8 mouse cellular contexts compared by ENCODE assay signal in genomic region chr7:19319906-19320305, GRCm38 (mm10). TPM values are rescaled to one million over a fixed set of nuclear protein-coding genes. Genes with fewer than 3 reads are reported as not detected.
DNase-seq lines count a peak whose midpoint lies in the region; ATAC-seq and TF ChIP-seq lines count a peak whose summit lies in the region.

No protein-coding gene starts in this region.

- TF ChIP-seq EP300 in lung, postnatal 0 days (IDR thresholded peaks at IDR 0.05): no peak

- H3K4me3 ChIP-seq in hindbrain, embryonic 10.5 days: peak overlapping the region; percentile 59
- peak overlapping the region; percentile 34 for H3K4me3 ChIP-seq in lung, postnatal 0 days (ENCODE audit: low read depth, low read length)

- peak; percentile 94 for ATAC-seq in frontal cortex, adult (ENCODE audit: low TSS enrichment)
- ATAC-seq in lung, postnatal 0 days: peak; percentile 97

- H3K9ac ChIP-seq in lung, postnatal 0 days (replicated peaks; ENCODE audit: low read depth): peak overlapping the region; percentile 10; the same call in 1 of the 2 replicates

- WGBS in hindbrain, embryonic 10.5 days: under 1% methylated on average over 41 of the region's 41 CpGs
- WGBS in lung, postnatal 0 days: 4% methylated on average over 41 of the region's 41 CpGs

- peak overlapping the region; percentile 79 for H3K27ac ChIP-seq in hindbrain, embryonic 10.5 days
- peak overlapping the region; percentile 5; the same call in 1 of the 2 replicates for H3K27ac ChIP-seq in lung, postnatal 0 days (ENCODE audit: low read length)

- TF ChIP-seq CTCF in lung, postnatal 0 days (IDR thresholded peaks at IDR 0.05): peak; percentile 45

- no peaks in the 10 kb centered on the region for H3K36me3 ChIP-seq in hindbrain, embryonic 10.5 days
- no peaks in the 10 kb centered on the region for H3K36me3 ChIP-seq in lung, postnatal 0 days (ENCODE audit: insufficient read depth, low read length)

- DNase-seq in Muller cell, postnatal 12 days (ENCODE audit: inconsistent ontology term): peak; percentile 98
- peak; percentile 91 for DNase-seq in cerebellum, adult 9-10 months
- peak; percentile 98 for DNase-seq in hindbrain, embryonic 10.5 days (ENCODE audit: low spot score)
- peak; percentile 92 to 94 for DNase-seq in layer of hippocampus, postnatal 10 days (ENCODE audit: low spot score in 2 of 2)
- peak; percentile 99 for DNase-seq in lung, postnatal 0 days (ENCODE audit: low spot score)
- DNase-seq in ovary, postnatal 10 days (ENCODE audit: low spot score): peak; percentile 90
- peak; percentile 94 for DNase-seq in thymus, postnatal 0 days (ENCODE audit: low spot score)

- peaks cover 34% of the 10 kb centered on the region for H3K4me1 ChIP-seq in hindbrain, embryonic 10.5 days (replicated peaks)
- H3K4me1 ChIP-seq in lung, postnatal 0 days (ENCODE audit: insufficient read depth, low read depth, low read length): peaks cover 3% of the 10 kb centered on the region; the same call in 1 of the 2 replicates

- H3K27me3 ChIP-seq in hindbrain, embryonic 10.5 days (ENCODE audit: insufficient read depth, poor library complexity, severe bottlenecking): peaks cover 48% of the 10 kb centered on the region
- peaks cover 4% of the 10 kb centered on the region; the same call in 1 of the 2 replicates for H3K27me3 ChIP-seq in lung, postnatal 0 days (replicated peaks; ENCODE audit: insufficient read depth, low read length)

- peak overlapping the region; percentile 65 for H3K4me2 ChIP-seq in lung, postnatal 0 days (replicated peaks; ENCODE audit: low read depth, low read length)

- no peaks in the 10 kb centered on the region for H3K9me3 ChIP-seq in hindbrain, embryonic 10.5 days
- no peaks in the 10 kb centered on the region for H3K9me3 ChIP-seq in lung, postnatal 0 days (ENCODE audit: low read length)

RNA-seq across cellular contexts. Expression of gene Fosb, which starts 10.1 kb away (rescaled TPM):
- polyA plus RNA-seq in hindbrain, embryonic 10.5 days (2016; fragmentation: Nextera tagmentation; extraction: Ambion mirVana): not detected in 2 replicates
- 1 to 10 TPM; 1.4 to 2.0 TPM for total RNA-seq in layer of hippocampus, postnatal 10 days (2021)
- 0.17 and 0.44 TPM in 2 replicates for polyA plus RNA-seq in lung, postnatal 0 days (2015; fragmentation: Nextera tagmentation; extraction: Ambion mirVana)
- 0.19 and 0.21 TPM in 2 replicates for polyA plus RNA-seq in thymus, postnatal 0 days (2015; fragmentation: Nextera tagmentation; extraction: Ambion mirVana)

RNA-seq across cellular contexts. Expression of gene Ercc1, which starts 24.7 kb away (rescaled TPM):
- 106 and 128 TPM in 2 replicates for polyA plus RNA-seq in hindbrain, embryonic 10.5 days (2016; fragmentation: Nextera tagmentation; extraction: Ambion mirVana)
- total RNA-seq in layer of hippocampus, postnatal 10 days (2021): 10 to 100 TPM; 43.1 to 43.9 TPM
- polyA plus RNA-seq in lung, postnatal 0 days (2015; fragmentation: Nextera tagmentation; extraction: Ambion mirVana): 51.0 and 57.8 TPM in 2 replicates
- 59.6 and 67.1 TPM in 2 replicates for polyA plus RNA-seq in thymus, postnatal 0 days (2015; fragmentation: Nextera tagmentation; extraction: Ambion mirVana)

RNA-seq across cellular contexts. Expression of gene Rtn2, which starts 37.5 kb away (rescaled TPM):
- polyA plus RNA-seq in hindbrain, embryonic 10.5 days (2016; fragmentation: Nextera tagmentation; extraction: Ambion mirVana): 37.3 and 67.8 TPM in 2 replicates
- total RNA-seq in layer of hippocampus, postnatal 10 days (2021): 100 to 1,000 TPM; 118 to 127 TPM
- 23.8 and 26.6 TPM in 2 replicates for polyA plus RNA-seq in lung, postnatal 0 days (2015; fragmentation: Nextera tagmentation; extraction: Ambion mirVana)
- polyA plus RNA-seq in thymus, postnatal 0 days (2015; fragmentation: Nextera tagmentation; extraction: Ambion mirVana): 1.6 and 2.2 TPM in 2 replicates

RNA-seq across cellular contexts. Expression of gene Cd3eap, which starts 39.4 kb away (rescaled TPM):
- 18.7 and 24.4 TPM in 2 replicates for polyA plus RNA-seq in hindbrain, embryonic 10.5 days (2016; fragmentation: Nextera tagmentation; extraction: Ambion mirVana)
- 10 to 100 TPM; 17.6 to 18.1 TPM for total RNA-seq in layer of hippocampus, postnatal 10 days (2021)
- 6.5 and 7.6 TPM in 2 replicates for polyA plus RNA-seq in lung, postnatal 0 days (2015; fragmentation: Nextera tagmentation; extraction: Ambion mirVana)
- 15.8 and 18.7 TPM in 2 replicates for polyA plus RNA-seq in thymus, postnatal 0 days (2015; fragmentation: Nextera tagmentation; extraction: Ambion mirVana)

RNA-seq across cellular contexts. Expression of gene Ppp1r13l, which starts 39.6 kb away (rescaled TPM):
- 4.7 and 5.6 TPM in 2 replicates for polyA plus RNA-seq in hindbrain, embryonic 10.5 days (2016; fragmentation: Nextera tagmentation; extraction: Ambion mirVana)
- 1 to 10 TPM; 3.4 to 4.5 TPM for total RNA-seq in layer of hippocampus, postnatal 10 days (2021)
- polyA plus RNA-seq in lung, postnatal 0 days (2015; fragmentation: Nextera tagmentation; extraction: Ambion mirVana): 4.1 and 4.2 TPM in 2 replicates
- 2.2 and 2.4 TPM in 2 replicates for polyA plus RNA-seq in thymus, postnatal 0 days (2015; fragmentation: Nextera tagmentation; extraction: Ambion mirVana)

Comparison
In these comparisons a context has a peak if more than half of its experiments do, and no peak if none do; other contexts are left out.
1. Peak in every context shown above with its lines: DNase-seq, ATAC-seq, H3K4me3 ChIP-seq and H3K27ac ChIP-seq.